Mouse (Mus musculus) brown adipose tissue, adult 24 weeks (tissue): ENCODE measurements around the gene Gm10352. TPM values are rescaled to one million over a fixed set of nuclear protein-coding genes. Genes with fewer than 3 reads are reported as not detected.
"Not testable (repeated sequence)": the region's sequence is repeated elsewhere in the genome, so short reads cannot be mapped to it uniquely, and the experiment has no call there.

Experiments used
- H3K27ac ChIP-seq: fragments of 200-500 bp; replicated peaks from 2 replicates; pipeline ENCODE4 v1.5.1; 2012; ENCODE audit warnings: low read depth, mild to moderate bottlenecking, low read length
- H3K4me1 ChIP-seq: fragments of 200-500 bp; 2 replicates; pipeline ENCODE4 v1.6.1; 2012; ENCODE audit warnings: low read length, mixed read lengths; ENCODE audit not compliant: control insufficient read depth, insufficient read depth, insufficient read length
- H3K4me3 ChIP-seq: fragments of 200-500 bp; 2 replicates; pipeline ENCODE4 v1.5.1; 2012; ENCODE audit warnings: low read depth, mild to moderate bottlenecking, low read length, moderate library complexity; ENCODE audit not compliant: insufficient read depth
- polyA plus RNA-seq: library from polyadenylated mRNA; stranded (reverse); fragments of >200 nt; gene quantifications from 2 replicates; pipeline ENCODE4 v1.2.4, GENCODE M21; 2012; ENCODE audit not compliant: missing spikeins, insufficient read depth, insufficient read length

Gm10352 gene
- polyA plus RNA-seq = not detected in 2 replicates

DNA sequence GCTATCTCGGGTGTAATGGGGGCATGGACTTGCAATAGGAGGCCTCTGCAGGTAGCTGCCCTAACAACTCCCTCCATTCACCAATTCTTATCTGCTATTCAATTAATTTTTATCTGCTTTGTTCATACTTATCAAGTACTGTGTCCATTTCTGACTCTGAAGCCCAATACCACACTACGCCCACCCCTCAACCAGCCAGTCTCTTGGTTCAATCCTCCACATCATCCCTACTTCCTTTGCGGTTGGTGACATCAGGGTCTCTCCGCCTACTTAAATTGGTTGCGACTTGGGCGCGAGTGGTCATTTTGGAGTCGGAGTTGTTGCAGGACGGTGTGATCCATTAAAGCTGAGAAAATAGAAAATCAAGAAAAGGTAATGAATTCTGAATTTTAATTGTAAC, at the start of gene Gm10352:
Gene Gm10352, plus strand, starts transcription at position 301 of the 400 bp plus-strand sequence.
- H3K4me3 ChIP-seq = not testable (repeated sequence)

GRCm38 (mm10) chrY:2932282-2932681, 31.5 kb downstream of the Gm10352 start, which contains the start of gene Gm29289:
TSS of gene Gm29289 (plus strand) at chrY:2932582.
- not testable (repeated sequence) for H3K27ac ChIP-seq, H3K4me3 ChIP-seq, H3K4me1 ChIP-seq

More for the DNA sequence above, at the start of gene Gm10352:
- H3K4me1 ChIP-seq, H3K27ac ChIP-seq: not testable (repeated sequence)

Other genes with a start within 250 kb of the Gm10352 start
- gene Sry, start 237.3 kb upstream of the Gm10352 start, polyA plus RNA-seq = not detected in 2 replicates
- gene H2al2b, start 180.3 kb upstream of the Gm10352 start, polyA plus RNA-seq = not detected in 2 replicates
- not detected in 2 replicates for gene Gm4064, start 104.8 kb upstream of the Gm10352 start, polyA plus RNA-seq
- gene Rbmy, start 70.3 kb upstream of the Gm10352 start, polyA plus RNA-seq = not detected in 2 replicates
- not detected in 2 replicates for gene Gm10256, start 70.3 kb upstream of the Gm10352 start, polyA plus RNA-seq
- not detected in 2 replicates for gene Gm29289, start 31.6 kb downstream of the Gm10352 start, polyA plus RNA-seq